ENCODE assay signal across 14 mouse cellular contexts in the genomic region with DNA sequence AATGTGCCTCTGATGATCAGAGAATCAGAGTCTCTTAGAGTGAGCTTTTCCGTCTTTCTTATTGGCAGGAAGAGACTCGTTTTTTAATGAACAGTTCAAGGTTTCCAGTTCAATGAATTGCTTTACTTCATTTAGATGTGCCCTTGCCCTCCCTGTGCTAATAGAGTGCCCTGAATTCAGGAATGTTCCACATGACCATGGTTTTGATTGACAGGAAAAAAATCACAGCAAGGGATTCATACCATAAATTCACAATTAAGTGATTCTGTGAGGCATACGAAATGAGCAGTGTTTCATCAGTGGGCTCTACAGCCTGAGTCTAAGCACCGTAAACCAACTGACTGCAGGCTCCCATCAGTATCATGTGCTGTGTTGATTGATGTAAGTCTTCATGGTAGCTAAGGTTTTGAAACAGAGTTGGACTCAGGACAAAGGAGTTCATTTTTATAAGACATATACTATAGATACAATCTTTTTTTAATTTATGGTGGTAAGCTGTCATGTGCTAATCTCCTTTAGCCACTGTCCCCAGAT.
"Had no signal": no experiment of that assay in that cellular context is flagged by ENCODE, and none has a peak within 500 bp of the region (broad histone marks: within the 10 kb centered on the region; RNA-seq: fewer than 3 reads in every experiment).

No protein-coding gene starts in this region.

- H3K27ac ChIP-seq: kidney, postnatal 0 days; left cerebral cortex, adult 2 months; liver, embryonic 13.5 days; midbrain, embryonic 12.5 days; stomach, embryonic 15.5 days had no signal

- H3K4me1 ChIP-seq: liver, embryonic 13.5 days; stomach, embryonic 15.5 days had no signal

- H3K27me3 ChIP-seq: liver, embryonic 13.5 days; megakaryocyte, embryonic 14.5 days; midbrain, embryonic 12.5 days; stomach, embryonic 15.5 days had no signal

- H3K4me2 ChIP-seq: liver, embryonic 13.5 days; midbrain, embryonic 12.5 days; stomach, embryonic 15.5 days had no signal

- DNase-seq: kidney, adult 2 months; kidney, postnatal 25 days; layer of hippocampus, postnatal 36 days; liver, embryonic 13.5 days; lung, adult 2 months; lung, postnatal 36 days; right cerebral cortex, postnatal 25 days; spleen, adult 18-20 months; thymus, postnatal 25 days had no signal

- H3K4me3 ChIP-seq: left cerebral cortex, adult 2 months; liver, embryonic 13.5 days; megakaryocyte, embryonic 14.5 days; midbrain, embryonic 12.5 days; stomach, embryonic 15.5 days had no signal

- H3K36me3 ChIP-seq: liver, embryonic 13.5 days; midbrain, embryonic 12.5 days; stomach, embryonic 15.5 days had no signal

- H3K9ac ChIP-seq: liver, embryonic 13.5 days; midbrain, embryonic 12.5 days; stomach, embryonic 15.5 days had no signal

- H3K9me3 ChIP-seq: liver, embryonic 13.5 days; megakaryocyte, embryonic 14.5 days; midbrain, embryonic 12.5 days; stomach, embryonic 15.5 days had no signal
